Mouse (Mus musculus) embryonic facial prominence, embryonic 14.5 days (tissue): ENCODE data around the gene F11r. TPM values are rescaled to one million over a fixed set of nuclear protein-coding genes. Genes with fewer than 3 reads are reported as not detected.
A peak's percentile ranks its signal among the peaks of the same experiment; 100 is the strongest.

ENCODE experiments used
- ATAC-seq: fragments of 200-750 bp; cut with Nextera tagmentation; 2 replicates; pipeline ENCODE4 v1.8.0; 2017; ENCODE audit warnings: low read depth, moderate number of reproducible peaks, moderate TSS enrichment
- DNase-seq: peaks from one replicate; pipeline ENCODE4 v3.0.0-alpha.2; 2015; ENCODE audit warnings: low spot score
- H3K27ac ChIP-seq: fragments of 300-500 bp; sonication (generic); replicated peaks from 2 replicates; pipeline ENCODE4 v1.5.1; 2014; ENCODE audit warnings: low read depth, mild to moderate bottlenecking, low read length, moderate library complexity
- H3K27me3 ChIP-seq: fragments of 300-500 bp; sonication (generic); replicated peaks from 2 replicates; pipeline ENCODE4 v1.6.1; 2014; ENCODE audit warnings: low read length; ENCODE audit not compliant: control insufficient read depth, insufficient read depth
- H3K36me3 ChIP-seq: fragments of 300-500 bp; sonication (generic); 2 replicates; pipeline ENCODE4 v1.6.1; 2014; ENCODE audit warnings: low read length, mixed read lengths; ENCODE audit not compliant: control insufficient read depth, insufficient read depth
- H3K4me1 ChIP-seq: fragments of 300-500 bp; sonication (generic); 2 replicates; pipeline ENCODE4 v1.6.1; 2014; ENCODE audit warnings: antibody characterized with exemption, low read length; ENCODE audit not compliant: control insufficient read depth, insufficient read depth
- H3K4me2 ChIP-seq: fragments of 300-500 bp; sonication (generic); 2 replicates; pipeline ENCODE4 v1.6.1; 2014; ENCODE audit warnings: low read depth, mild to moderate bottlenecking, low read length, moderate library complexity, mixed read lengths
- H3K4me3 ChIP-seq: fragments of 300-500 bp; sonication (generic); 2 replicates; pipeline ENCODE4 v1.5.1; 2014; ENCODE audit warnings: low read depth, mild to moderate bottlenecking, low read length
- H3K9ac ChIP-seq: fragments of 300-500 bp; sonication (generic); 2 replicates; pipeline ENCODE4 v1.6.1; 2014; ENCODE audit warnings: low read depth, mild to moderate bottlenecking, low read length, moderate library complexity, mixed read lengths
- H3K9me3 ChIP-seq: fragments of 300-500 bp; sonication (generic); 2 replicates; pipeline ENCODE4 v1.6.1; 2016; ENCODE audit warnings: low read length; ENCODE audit not compliant: control insufficient read depth
- WGBS: fragments of 180-500 bp; shearing (Covaris S2); extraction: QIAGEN DNeasy Blood & Tissue Kit; methylation state at CpG from one replicate; pipeline ENCODE4 v1.1.7; 2014; 5-methylcytosine and 5-hydroxymethylcytosine counted together
- polyA plus RNA-seq: library from polyadenylated mRNA; unstranded; fragments of >200 nt; fragmentation: Nextera tagmentation; extraction: Ambion mirVana; gene quantifications from 2 replicates; pipeline ENCODE4 v1.2.1, GENCODE M21; 2014

F11r gene
- polyA plus RNA-seq, 1 experiment from 2014 or later, result 27.0 TPM

DNA sequence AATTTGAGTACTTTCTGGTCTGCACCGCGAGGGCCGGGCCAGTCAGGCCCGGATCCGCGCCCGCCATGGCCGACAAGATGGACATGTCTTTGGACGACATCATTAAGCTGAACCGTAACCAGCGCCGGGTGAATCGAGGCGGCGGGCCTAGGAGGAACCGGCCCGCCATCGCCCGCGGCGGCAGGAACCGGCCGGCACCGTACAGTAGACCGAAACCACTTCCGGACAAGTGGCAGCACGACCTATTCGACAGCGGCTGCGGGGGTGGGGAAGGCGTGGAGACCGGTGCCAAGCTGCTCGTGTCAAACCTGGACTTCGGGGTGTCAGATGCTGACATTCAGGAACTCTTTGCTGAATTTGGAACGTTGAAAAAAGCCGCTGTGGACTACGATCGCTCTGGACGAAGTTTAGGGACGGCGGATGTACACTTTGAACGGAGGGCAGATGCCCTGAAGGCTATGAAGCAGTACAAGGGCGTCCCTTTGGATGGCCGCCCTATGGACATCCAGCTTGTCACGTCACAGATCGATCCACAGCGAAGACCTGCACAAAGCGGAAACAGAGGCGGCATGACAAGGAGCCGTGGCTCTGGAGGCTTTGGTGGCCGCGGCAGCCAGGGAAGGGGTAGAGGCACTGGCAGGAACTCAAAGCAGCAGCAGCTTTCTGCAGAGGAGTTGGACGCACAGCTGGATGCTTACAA is 66.4 kb downstream of the F11r start:
- 3% methylated on average over 44 of the region's 53 CpGs for WGBS

DNA sequence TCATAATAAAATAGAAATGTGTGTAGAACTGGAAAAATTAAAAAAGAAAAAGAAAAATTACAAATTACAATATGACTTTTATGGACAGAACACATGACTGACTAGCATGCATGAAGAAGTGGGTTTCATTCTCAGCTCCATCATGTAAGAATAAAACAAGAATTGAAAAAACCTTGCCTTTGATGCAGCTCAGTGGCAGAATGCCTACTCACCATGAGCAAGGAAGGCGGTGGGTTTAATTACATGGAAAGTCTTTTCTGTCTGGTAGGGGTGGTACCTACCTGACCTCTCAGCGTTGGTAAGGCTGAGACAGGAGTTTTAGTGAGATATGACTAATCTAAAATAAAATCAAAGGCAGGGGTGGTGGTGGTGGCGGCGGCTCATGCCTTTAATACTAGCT is 67.3 kb downstream of the F11r start:
- Histone ChIP-seq H3K4me1 (0 out of 2 replicates have a peak, but pooled peaks cover 3% of the 10 kb centered on the region), H3K4me3 (peak overlapping the region; percentile 53), H3K36me3 (no peaks in the 10 kb centered on the region), H3K4me2 (peak overlapping the region; percentile 71), H3K27ac (no peak overlapping the region), H3K9ac (peak overlapping the region; percentile 22; the same call in 1 of the 2 replicates), H3K27me3 (no peaks in the 10 kb centered on the region), H3K9me3 (no peaks in the 10 kb centered on the region)
- DNase-seq (no peak), ATAC-seq (no peak)
- 76% methylated on average over 4 of the region's 4 CpGs for WGBS

More for the DNA sequence above, 66.4 kb downstream of the F11r start:
- Histone ChIP-seq H3K4me2 (peak overlapping the region; percentile 71), H3K27me3 (no peaks in the 10 kb centered on the region), H3K9me3 (no peaks in the 10 kb centered on the region), H3K27ac (peak overlapping the region; percentile 93), H3K36me3 (no peaks in the 10 kb centered on the region), H3K9ac (peak overlapping the region; percentile 86), H3K4me3 (peak overlapping the region; percentile 53), H3K4me1 (0 out of 2 replicates have a peak, but pooled peaks cover 3% of the 10 kb centered on the region)
- DNase-seq (peak; percentile 70), ATAC-seq (peak; percentile 46)

DNA sequence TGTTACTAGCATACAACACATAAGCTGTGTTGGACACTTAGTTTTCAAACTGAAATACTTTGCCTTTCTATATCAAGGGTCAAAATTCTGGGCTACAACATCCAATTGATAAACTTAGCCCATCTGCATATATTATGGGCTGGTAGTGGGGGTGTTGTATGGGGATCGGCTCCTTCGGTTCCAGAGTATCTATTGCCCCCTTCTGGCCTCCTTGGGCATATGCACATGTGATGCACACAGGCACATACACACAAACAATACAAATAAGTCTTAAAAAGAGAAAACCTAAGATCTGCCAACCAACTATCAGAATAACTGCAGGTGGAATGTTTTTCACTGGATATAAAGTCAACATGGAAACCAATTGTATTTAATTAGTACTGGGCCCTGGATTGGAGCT is 75.9 kb downstream of the F11r start:
- no peak for DNase-seq
- 80% methylated on average over 2 of the region's 2 CpGs for WGBS
- ATAC-seq, result no peak
- Histone ChIP-seq H3K4me2 (no peak overlapping the region), H3K4me1 (no peaks in the 10 kb centered on the region), H3K4me3 (no peak overlapping the region), H3K9ac (no peak overlapping the region), H3K9me3 (no peaks in the 10 kb centered on the region), H3K36me3 (no peaks in the 10 kb centered on the region), H3K27me3 (no peaks in the 10 kb centered on the region), H3K27ac (no peak overlapping the region)

DNA sequence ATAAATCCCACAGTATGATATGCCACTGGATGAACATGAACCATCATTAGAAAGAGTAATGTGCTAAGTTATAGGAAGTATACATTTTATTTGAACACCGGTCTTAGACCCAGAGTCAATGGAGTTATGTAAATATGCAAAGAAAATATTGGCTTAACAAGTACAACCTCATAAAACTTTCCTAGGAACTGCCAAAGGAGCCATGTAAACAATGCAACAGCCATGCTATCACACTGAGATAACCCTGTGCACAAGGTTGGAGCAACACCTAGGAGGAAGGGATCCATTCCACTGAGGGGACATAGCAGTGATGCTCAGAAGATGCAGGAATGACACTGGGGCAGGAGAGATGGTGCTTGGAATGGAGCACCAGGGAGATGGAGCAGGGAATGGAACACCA is 76.4 kb downstream of the F11r start:
- no peaks in the 10 kb centered on the region for H3K27me3 ChIP-seq
- H3K4me2 ChIP-seq, result no peak overlapping the region
- no peak for DNase-seq
- H3K27ac ChIP-seq, result no peak overlapping the region
- ATAC-seq, result no peak
- no peaks in the 10 kb centered on the region for H3K4me1 ChIP-seq
- 93% methylated on average over 1 of the region's 1 CpGs for WGBS
- H3K9me3 ChIP-seq, result no peaks in the 10 kb centered on the region
- no peak overlapping the region for H3K4me3 ChIP-seq
- no peaks in the 10 kb centered on the region for H3K36me3 ChIP-seq
- H3K9ac ChIP-seq, result no peak overlapping the region

Other genes with a start within 250 kb of the F11r start
- 11.3 and 14.7 TPM in 2 replicates for gene Pcp4l1, start 241.3 kb upstream of the F11r start, polyA plus RNA-seq
- gene Nr1i3, start 223.6 kb upstream of the F11r start, polyA plus RNA-seq, result 0.15 and 0.17 TPM in 2 replicates
- gene Tomm40l, start 215.0 kb upstream of the F11r start, polyA plus RNA-seq, result 25.4 and 28.7 TPM in 2 replicates
- gene Apoa2, start 212.5 kb upstream of the F11r start, polyA plus RNA-seq, result 1.9 TPM in 2 replicates
- 92.7 and 100 TPM in 2 replicates for gene Fcer1g, start 203.2 kb upstream of the F11r start, polyA plus RNA-seq
- 11.7 and 13.1 TPM in 2 replicates for gene Adamts4, start 187.1 kb upstream of the F11r start, polyA plus RNA-seq
- 233 and 246 TPM in 2 replicates for gene Ndufs2, start 186.1 kb upstream of the F11r start, polyA plus RNA-seq
- gene B4galt3, start 167.2 kb upstream of the F11r start, polyA plus RNA-seq, result 60.2 and 64.0 TPM in 2 replicates
- 44.3 and 53.0 TPM in 2 replicates for gene Ppox, start 156.3 kb upstream of the F11r start, polyA plus RNA-seq
- 64.2 and 74.3 TPM in 2 replicates for gene Usp21, start 149.5 kb upstream of the F11r start, polyA plus RNA-seq
- gene Ufc1, start 142.5 kb upstream of the F11r start, polyA plus RNA-seq, result 110 and 117 TPM in 2 replicates
- gene Dedd, start 108.4 kb upstream of the F11r start, polyA plus RNA-seq, result 46.0 and 52.1 TPM in 2 replicates
- gene Nit1, start 91.9 kb upstream of the F11r start, polyA plus RNA-seq, result 28.8 and 29.7 TPM in 2 replicates
- 49.1 and 49.5 TPM in 2 replicates for gene Pfdn2, start 91.9 kb upstream of the F11r start, polyA plus RNA-seq
- 2.2 and 3.0 TPM in 2 replicates for gene Klhdc9, start 76.7 kb upstream of the F11r start, polyA plus RNA-seq
- 7.7 and 10.7 TPM in 2 replicates for gene Nectin4, start 67.4 kb upstream of the F11r start, polyA plus RNA-seq
- gene Arhgap30, start 48.6 kb upstream of the F11r start, polyA plus RNA-seq, result 1.9 and 2.0 TPM in 2 replicates
- gene Usf1, start 26.2 kb upstream of the F11r start, polyA plus RNA-seq, result 68.9 and 84.9 TPM in 2 replicates
- 2.0 and 3.6 TPM in 2 replicates for gene Tstd1, start 18.7 kb upstream of the F11r start, polyA plus RNA-seq
- gene Alyref2, start 65.9 kb downstream of the F11r start, polyA plus RNA-seq, result 13.8 TPM in 2 replicates
- gene Itln1, start 97.8 kb downstream of the F11r start, polyA plus RNA-seq, result not detected in 2 replicates
- 0.35 TPM in 1 of 2 replicates, not detected in the other for gene Cd244a, start 121.7 kb downstream of the F11r start, polyA plus RNA-seq
- gene Ly9, start 169.9 kb downstream of the F11r start, polyA plus RNA-seq, result 0.31 TPM in 1 of 2 replicates, not detected in the other
- gene Slamf7, start 215.5 kb downstream of the F11r start, polyA plus RNA-seq, result 0.05 and 0.21 TPM in 2 replicates
- 5.0 and 5.5 TPM in 2 replicates for gene Cd48, start 244.5 kb downstream of the F11r start, polyA plus RNA-seq